In genomic region chr2:59794838-59795237, GRCm38 (mm10) we compare ENCODE assay signal across 14 mouse cellular contexts.
DNase-seq lines count a peak whose midpoint lies in the region; ATAC-seq and TF ChIP-seq lines count a peak whose summit lies in the region.
"Had no signal": no experiment of that assay in that cellular context is flagged by ENCODE, and none has a peak within 500 bp of the region (broad histone marks: within the 10 kb centered on the region; RNA-seq: fewer than 3 reads in every experiment).

No protein-coding gene starts in this region.

- H3K9me3 ChIP-seq in midbrain, postnatal 0 days (ENCODE audit: low read length), result no peaks in the 10 kb centered on the region
- H3K9me3 ChIP-seq in midbrain, embryonic 14.5 days (ENCODE audit: control insufficient read depth, low read length), result no peaks in the 10 kb centered on the region
- no peaks in the 10 kb centered on the region for H3K9me3 ChIP-seq in midbrain, embryonic 15.5 days
- H3K9me3 ChIP-seq: midbrain, embryonic 13.5 days; neural tube, embryonic 13.5 days had no signal

- no peaks in the 10 kb centered on the region for H3K27me3 ChIP-seq in midbrain, postnatal 0 days (ENCODE audit: insufficient read depth, low read length)
- H3K27me3 ChIP-seq in midbrain, embryonic 14.5 days (ENCODE audit: control insufficient read depth, insufficient read depth, low read length), result no peaks in the 10 kb centered on the region
- H3K27me3 ChIP-seq in midbrain, embryonic 15.5 days (replicated peaks), result no peaks in the 10 kb centered on the region
- H3K27me3 ChIP-seq: midbrain, embryonic 13.5 days; neural tube, embryonic 13.5 days had no signal

- H3K9ac ChIP-seq in midbrain, postnatal 0 days (replicated peaks; ENCODE audit: low read length, poor library complexity, severe bottlenecking), result no peak overlapping the region
- no peak overlapping the region for H3K9ac ChIP-seq in midbrain, embryonic 14.5 days (replicated peaks; ENCODE audit: low read length)
- no peak overlapping the region for H3K9ac ChIP-seq in midbrain, embryonic 15.5 days
- H3K9ac ChIP-seq: midbrain, embryonic 13.5 days; neural tube, embryonic 13.5 days had no signal

- 79% methylated on average over 6 of the region's 6 CpGs for WGBS in midbrain, postnatal 0 days
- 89% methylated on average over 6 of the region's 6 CpGs for WGBS in midbrain, embryonic 14.5 days
- 86% methylated on average over 6 of the region's 6 CpGs for WGBS in midbrain, embryonic 15.5 days

- ATAC-seq in midbrain, postnatal 0 days (ENCODE audit: low FRiP score), result no peak; the same call in 1 of the 2 replicates
- ATAC-seq in midbrain, embryonic 14.5 days (ENCODE audit: low FRiP score, low TSS enrichment), result no peak
- ATAC-seq in midbrain, embryonic 15.5 days (replicated peaks), result no peak
- ATAC-seq: midbrain, embryonic 13.5 days had no signal

- no peaks in the 10 kb centered on the region for H3K4me1 ChIP-seq in midbrain, postnatal 0 days (ENCODE audit: insufficient read depth, low read length)
- peaks cover 7% of the 10 kb centered on the region for H3K4me1 ChIP-seq in midbrain, embryonic 14.5 days (ENCODE audit: control insufficient read depth, insufficient read depth, low read length)
- H3K4me1 ChIP-seq in midbrain, embryonic 15.5 days, result 0 out of 2 replicates have a peak, but pooled peaks cover 3% of the 10 kb centered on the region
- H3K4me1 ChIP-seq: neural tube, embryonic 13.5 days had no signal

- no peaks in the 10 kb centered on the region for H3K36me3 ChIP-seq in midbrain, postnatal 0 days (ENCODE audit: insufficient read depth, low read length)
- H3K36me3 ChIP-seq in midbrain, embryonic 14.5 days (ENCODE audit: control insufficient read depth, insufficient read depth, low read length), result no peaks in the 10 kb centered on the region
- no peaks in the 10 kb centered on the region for H3K36me3 ChIP-seq in midbrain, embryonic 15.5 days (replicated peaks)

- no peak overlapping the region for H3K4me2 ChIP-seq in midbrain, postnatal 0 days (ENCODE audit: low read depth, low read length, poor library complexity, severe bottlenecking)
- no peak overlapping the region for H3K4me2 ChIP-seq in midbrain, embryonic 14.5 days (ENCODE audit: low read length)
- no peak overlapping the region for H3K4me2 ChIP-seq in midbrain, embryonic 15.5 days
- H3K4me2 ChIP-seq: midbrain, embryonic 13.5 days; neural tube, embryonic 13.5 days had no signal

- H3K27ac ChIP-seq in midbrain, postnatal 0 days (ENCODE audit: low read depth, low read length), result no peak overlapping the region
- no peak overlapping the region for H3K27ac ChIP-seq in midbrain, embryonic 14.5 days (replicated peaks; ENCODE audit: low read depth, low read length)
- H3K27ac ChIP-seq in layer of hippocampus, adult 2 months, result peak overlapping the region; percentile 75; the same call in 1 of the 2 replicates
- no peak overlapping the region for H3K27ac ChIP-seq in midbrain, embryonic 15.5 days
- H3K27ac ChIP-seq: midbrain, embryonic 13.5 days; neural tube, embryonic 13.5 days; stomach, postnatal 0 days had no signal

- TF ChIP-seq CTCF in midbrain, postnatal 0 days (IDR thresholded peaks at IDR 0.05), result no peak
- TF ChIP-seq CTCF in layer of hippocampus, adult 2 months (conservative IDR thresholded peaks at IDR 0.05), result no peak

- peak; percentile 78 for DNase-seq in midbrain, postnatal 0 days (ENCODE audit: low spot score)
- DNase-seq in midbrain, embryonic 14.5 days, result no peak
- peak; percentile 81 for DNase-seq in cerebellum, adult 9-11 months
- DNase-seq in layer of hippocampus, adult 2 months (ENCODE audit: low spot score in 2 of 2), result peak; percentile 58 to 70
- DNase-seq in T-cell, adult 2 months (ENCODE audit: low spot score), result no peak
- DNase-seq in retina, embryonic 14.5 days (ENCODE audit: low spot score), result no peak
- DNase-seq: adrenal gland, postnatal 36 days; kidney, adult 11 months; kidney, postnatal 4 days; lung, postnatal 10 days had no signal

- no peak overlapping the region for H3K4me3 ChIP-seq in midbrain, postnatal 0 days (ENCODE audit: low read depth, low read length)
- no peak overlapping the region for H3K4me3 ChIP-seq in midbrain, embryonic 14.5 days (replicated peaks; ENCODE audit: low read depth, low read length)
- no peak overlapping the region for H3K4me3 ChIP-seq in layer of hippocampus, adult 2 months
- no peak overlapping the region for H3K4me3 ChIP-seq in midbrain, embryonic 15.5 days
- H3K4me3 ChIP-seq: midbrain, embryonic 13.5 days; neural tube, embryonic 13.5 days had no signal

Comparison
In these comparisons a context has a peak if more than half of its experiments do, and no peak if none do; other contexts are left out.
1. DNase-seq: peak in midbrain, postnatal 0 days (single experiment), cerebellum, adult 9-11 months (single experiment) and layer of hippocampus, adult 2 months (2 of 2); none in midbrain, embryonic 14.5 days (single experiment), T-cell, adult 2 months (single experiment) and retina, embryonic 14.5 days (single experiment).